Mouse (Mus musculus) kidney, embryonic 16.5 days (tissue): ENCODE measurements around the gene Limk1. TPM values are rescaled to one million over a fixed set of nuclear protein-coding genes. Genes with fewer than 3 reads are reported as not detected.

Experiments
- ATAC-seq: fragments of 200-750 bp; cut with Nextera tagmentation; 2 replicates; pipeline ENCODE4 v1.8.0; 2017; ENCODE audit warnings: moderate TSS enrichment; ENCODE audit not compliant: low FRiP score, low TSS enrichment
- H3K27ac ChIP-seq: fragments of 300-500 bp; sonication (generic); 2 replicates; pipeline ENCODE4 v1.5.1; 2014; ENCODE audit warnings: low read length
- H3K27me3 ChIP-seq: fragments of 300-500 bp; sonication (generic); 2 replicates; pipeline ENCODE4 v1.6.1; 2014; ENCODE audit warnings: low read length, control low read depth, mixed read lengths; ENCODE audit not compliant: insufficient read depth
- H3K36me3 ChIP-seq: fragments of 300-500 bp; sonication (generic); 2 replicates; pipeline ENCODE4 v1.6.1; 2014; ENCODE audit warnings: low read length, control low read depth, mixed read lengths; ENCODE audit not compliant: insufficient read depth
- H3K4me1 ChIP-seq: fragments of 300-500 bp; sonication (generic); 2 replicates; pipeline ENCODE4 v1.6.1; 2014; ENCODE audit warnings: low read length, control low read depth, mixed read lengths; ENCODE audit not compliant: insufficient read depth
- H3K4me2 ChIP-seq: fragments of 300-500 bp; sonication (generic); replicated peaks from 2 replicates; pipeline ENCODE4 v1.6.1; 2014; ENCODE audit warnings: low read depth, low read length
- H3K4me3 ChIP-seq: fragments of 300-500 bp; sonication (generic); 2 replicates; pipeline ENCODE4 v1.5.1; 2014; ENCODE audit warnings: mild to moderate bottlenecking, low read length
- H3K9ac ChIP-seq: fragments of 300-500 bp; sonication (generic); replicated peaks from 2 replicates; pipeline ENCODE4 v1.6.1; 2014; ENCODE audit warnings: low read length
- H3K9me3 ChIP-seq: fragments of 300-500 bp; sonication (generic); 2 replicates; pipeline ENCODE4 v1.6.1; 2016; ENCODE audit warnings: low read length, control low read depth
- WGBS: fragments of 180-500 bp; shearing (Covaris S2); extraction: QIAGEN DNeasy Blood & Tissue Kit; methylation state at CpG from one replicate; pipeline ENCODE4 v1.1.7; 2014; 5-methylcytosine and 5-hydroxymethylcytosine counted together
- polyA plus RNA-seq: library from polyadenylated mRNA; unstranded; fragments of >200 nt; fragmentation: Nextera tagmentation; extraction: Ambion mirVana; gene quantifications from 2 replicates; pipeline ENCODE4 v1.2.1, GENCODE M21; 2015

Gene Limk1
- polyA plus RNA-seq, 1 experiment from 2014 or later: 4.9 TPM

DNA sequence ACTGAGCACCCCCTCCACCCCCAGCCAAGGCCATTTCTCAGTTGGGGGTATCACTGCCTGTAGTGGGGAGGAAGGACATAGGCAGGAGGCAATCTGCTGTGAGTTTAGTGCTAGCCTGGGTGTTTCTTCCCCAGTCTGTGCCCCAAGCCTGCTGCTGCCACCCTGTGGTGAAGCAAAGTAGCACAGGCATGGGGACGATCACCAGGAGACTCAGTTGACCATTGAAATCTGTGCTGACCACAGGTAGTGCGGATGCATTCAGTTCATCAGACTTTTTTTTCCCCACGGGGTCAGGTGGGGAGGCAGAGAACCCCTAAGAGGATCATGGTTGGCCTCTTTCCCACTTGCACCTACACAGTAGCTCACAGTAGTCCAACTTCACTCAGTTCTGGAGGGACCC is 71.3 kb downstream of the Limk1 start:
- H3K36me3 ChIP-seq: peaks cover 49% of the 10 kb centered on the region
- H3K4me1 ChIP-seq: no peaks in the 10 kb centered on the region
- no peak for ATAC-seq
- H3K4me2 ChIP-seq: no peak overlapping the region
- H3K27ac ChIP-seq: no peak overlapping the region
- no peaks in the 10 kb centered on the region for H3K9me3 ChIP-seq
- no peak overlapping the region for H3K9ac ChIP-seq
- H3K27me3 ChIP-seq: no peaks in the 10 kb centered on the region
- H3K4me3 ChIP-seq: no peak overlapping the region
- WGBS: 60% methylated on average over 3 of the region's 3 CpGs

DNA sequence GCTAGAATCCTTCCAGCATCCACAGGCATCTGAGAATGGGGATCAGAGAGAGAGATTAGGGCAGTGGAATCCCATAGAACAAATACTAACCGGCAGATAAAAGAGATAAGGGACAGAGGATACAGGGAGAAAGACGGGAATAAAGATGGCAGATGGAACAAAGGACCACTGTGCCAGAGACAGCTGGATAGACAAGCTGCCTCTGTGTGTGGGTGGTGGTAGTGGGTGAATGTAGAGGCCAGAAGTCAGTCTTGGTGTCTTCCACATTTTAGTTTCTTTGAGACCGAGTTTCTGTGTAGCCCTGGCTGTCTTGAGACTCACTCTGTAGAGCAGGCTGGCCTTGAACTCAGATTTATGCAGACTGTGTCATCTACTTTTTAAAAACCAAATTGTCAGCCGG is 72.6 kb downstream of the Limk1 start:
- Histone ChIP-seq H3K4me1 (no peaks in the 10 kb centered on the region), H3K4me2 (no peak overlapping the region), H3K36me3 (peaks cover 37% of the 10 kb centered on the region), H3K9ac (no peak overlapping the region), H3K4me3 (no peak overlapping the region), H3K27ac (no peak overlapping the region), H3K9me3 (no peaks in the 10 kb centered on the region), H3K27me3 (no peaks in the 10 kb centered on the region)
- no peak for ATAC-seq
- WGBS: 74% methylated on average over 4 of the region's 4 CpGs

DNA sequence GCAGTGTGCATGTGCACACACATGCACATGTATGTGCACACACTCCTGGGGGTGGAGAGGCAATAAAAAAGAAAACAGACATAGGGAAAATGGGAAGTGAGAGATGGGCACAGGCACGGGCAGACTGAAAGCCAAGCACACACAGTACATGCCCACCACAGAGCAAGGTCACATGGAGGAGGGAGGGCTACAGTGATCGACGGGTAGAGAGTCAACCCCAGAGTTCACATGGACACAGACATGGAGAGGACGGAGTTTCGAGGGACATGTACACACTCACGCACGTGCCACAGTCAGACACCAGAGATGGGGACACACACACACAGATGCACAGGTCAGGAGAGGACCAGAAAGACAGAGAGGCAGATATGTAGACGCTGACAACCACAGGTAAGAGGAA is 73.0 kb downstream of the Limk1 start:
- H3K4me1 ChIP-seq: no peaks in the 10 kb centered on the region
- H3K27me3 ChIP-seq: no peaks in the 10 kb centered on the region
- H3K9ac ChIP-seq: no peak overlapping the region
- H3K9me3 ChIP-seq: no peaks in the 10 kb centered on the region
- ATAC-seq: no peak
- H3K27ac ChIP-seq: no peak overlapping the region
- no peak overlapping the region for H3K4me2 ChIP-seq
- 80% methylated on average over 8 of the region's 8 CpGs for WGBS
- peaks cover 33% of the 10 kb centered on the region for H3K36me3 ChIP-seq
- H3K4me3 ChIP-seq: no peak overlapping the region

DNA sequence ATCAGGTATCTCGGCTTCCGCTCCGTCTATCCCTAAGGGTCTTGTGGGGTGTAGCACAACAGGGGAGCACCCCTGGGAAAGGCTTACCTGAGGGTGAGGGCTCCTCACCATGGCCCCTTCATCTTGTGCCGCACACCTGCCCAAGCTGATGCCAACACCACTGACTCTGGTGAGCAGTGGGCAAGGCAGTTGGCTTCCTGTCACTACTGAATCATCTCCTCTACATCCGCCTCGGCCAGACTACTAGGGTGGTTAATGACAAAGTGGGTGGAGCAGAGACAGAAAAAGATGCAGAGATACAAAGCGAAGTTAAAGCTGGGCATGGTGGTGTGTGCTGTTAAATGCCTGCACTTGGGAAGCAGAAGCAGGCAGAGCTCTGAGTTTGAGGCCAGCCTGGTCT is 73.6 kb downstream of the Limk1 start, which contains the start of gene Lat2:
TSS of gene Lat2 (minus strand) at position 224 of the 400 bp plus-strand sequence.
- no peaks in the 10 kb centered on the region for H3K9me3 ChIP-seq
- no peaks in the 10 kb centered on the region for H3K27me3 ChIP-seq
- peaks cover 27% of the 10 kb centered on the region for H3K36me3 ChIP-seq
- no peak for ATAC-seq
- no peak within 1 kb of the TSS for H3K4me3 ChIP-seq
- 82% methylated on average over 7 of the region's 7 CpGs for WGBS
- no peak within 1 kb of the TSS for H3K4me2 ChIP-seq
- H3K9ac ChIP-seq: no peak within 1 kb of the TSS
- no peaks in the 10 kb centered on the region for H3K4me1 ChIP-seq
- H3K27ac ChIP-seq: no peak within 1 kb of the TSS

DNA sequence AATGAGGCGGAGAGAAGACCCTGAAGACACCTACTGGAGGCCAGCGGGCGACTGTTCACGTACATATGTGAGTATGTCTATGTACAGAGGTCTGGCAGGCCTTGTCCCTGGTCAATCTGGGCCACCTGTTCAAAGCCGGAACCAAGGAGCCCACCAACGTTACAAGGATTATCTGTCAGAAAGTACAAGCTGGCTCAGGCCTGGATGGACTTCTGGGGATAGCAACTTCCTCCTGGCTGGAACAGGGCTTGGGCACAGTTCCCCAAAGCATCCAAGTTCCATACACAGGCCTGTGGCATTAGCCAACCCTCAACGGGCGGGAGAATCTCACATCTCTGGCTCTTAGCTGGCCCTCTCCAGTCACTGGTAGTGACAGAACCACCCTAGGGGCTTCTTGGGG is 74.1 kb downstream of the Limk1 start:
- Histone ChIP-seq H3K36me3 (peaks cover 22% of the 10 kb centered on the region), H3K4me1 (no peaks in the 10 kb centered on the region), H3K9me3 (no peaks in the 10 kb centered on the region), H3K4me3 (no peak overlapping the region), H3K9ac (no peak overlapping the region), H3K27me3 (no peaks in the 10 kb centered on the region), H3K4me2 (no peak overlapping the region), H3K27ac (no peak overlapping the region)
- ATAC-seq: no peak
- WGBS: 90% methylated on average over 8 of the region's 8 CpGs

DNA sequence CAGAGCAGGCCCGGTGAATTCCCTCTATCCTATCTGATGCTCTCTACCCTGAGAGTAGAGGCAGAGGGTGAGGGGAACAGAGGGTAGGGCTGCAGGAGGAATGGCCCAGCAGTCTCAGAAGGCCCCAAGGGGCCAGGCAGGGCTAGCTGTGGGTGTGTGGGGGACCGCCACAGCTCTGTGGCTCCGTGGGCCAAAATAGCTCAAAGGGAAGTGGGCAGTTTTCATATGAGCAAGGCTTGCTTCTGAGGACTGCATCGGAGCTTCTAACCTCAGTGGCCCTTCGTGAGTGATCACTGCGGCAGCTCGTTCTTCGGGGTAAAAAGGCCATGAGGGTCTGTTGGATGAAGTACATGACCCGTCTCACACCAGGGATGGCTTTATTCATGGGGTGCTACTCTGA is 74.7 kb downstream of the Limk1 start:
- Histone ChIP-seq H3K9ac (no peak overlapping the region), H3K4me2 (no peak overlapping the region), H3K36me3 (peaks cover 16% of the 10 kb centered on the region), H3K9me3 (no peaks in the 10 kb centered on the region), H3K27me3 (no peaks in the 10 kb centered on the region), H3K4me3 (no peak overlapping the region), H3K4me1 (no peaks in the 10 kb centered on the region), H3K27ac (no peak overlapping the region)
- WGBS: 78% methylated on average over 9 of the region's 9 CpGs
- no peak for ATAC-seq

DNA sequence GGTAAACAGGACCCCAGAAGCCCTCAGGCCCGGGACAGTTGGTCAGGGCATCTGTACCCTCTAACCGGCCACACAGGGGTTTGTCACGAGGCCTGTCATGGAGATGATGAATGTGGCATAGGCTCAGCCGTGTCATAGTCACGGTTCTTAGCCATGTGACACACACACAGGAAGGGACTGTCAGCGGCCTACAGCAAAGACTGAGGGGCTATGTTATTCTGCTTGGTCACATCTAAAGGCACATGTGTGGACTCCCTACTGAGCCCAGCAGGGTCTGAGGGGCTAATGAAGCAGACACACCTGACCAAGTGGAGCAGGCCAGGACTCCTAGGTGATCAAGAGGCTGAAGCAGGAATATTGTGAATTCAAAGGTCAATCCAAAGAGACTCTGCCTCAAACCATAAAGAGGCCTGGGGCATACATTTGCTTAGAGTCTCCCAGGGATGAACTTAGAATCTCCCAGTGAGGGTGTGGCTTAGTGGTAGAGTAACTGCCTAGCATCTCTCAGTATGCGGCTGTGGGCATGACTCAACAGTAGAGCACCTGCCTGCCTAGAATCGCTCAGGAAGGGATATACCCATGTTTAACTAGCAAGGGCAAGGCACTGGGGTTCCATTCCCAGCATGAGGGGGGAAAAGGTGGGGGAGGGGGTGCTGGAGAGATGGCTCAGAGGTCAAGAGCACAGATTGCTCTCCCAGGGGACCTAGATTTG is 76.4 kb downstream of the Limk1 start:
- Histone ChIP-seq H3K9me3 (no peaks in the 10 kb centered on the region), H3K9ac (no peak overlapping the region), H3K4me3 (no peak overlapping the region), H3K4me2 (no peak overlapping the region), H3K4me1 (no peaks in the 10 kb centered on the region), H3K27ac (no peak overlapping the region), H3K36me3 (peaks cover 7% of the 10 kb centered on the region; the same call in 1 of the 2 replicates), H3K27me3 (no peaks in the 10 kb centered on the region)
- no peak for ATAC-seq
- 52% methylated on average over 8 of the region's 8 CpGs for WGBS

DNA sequence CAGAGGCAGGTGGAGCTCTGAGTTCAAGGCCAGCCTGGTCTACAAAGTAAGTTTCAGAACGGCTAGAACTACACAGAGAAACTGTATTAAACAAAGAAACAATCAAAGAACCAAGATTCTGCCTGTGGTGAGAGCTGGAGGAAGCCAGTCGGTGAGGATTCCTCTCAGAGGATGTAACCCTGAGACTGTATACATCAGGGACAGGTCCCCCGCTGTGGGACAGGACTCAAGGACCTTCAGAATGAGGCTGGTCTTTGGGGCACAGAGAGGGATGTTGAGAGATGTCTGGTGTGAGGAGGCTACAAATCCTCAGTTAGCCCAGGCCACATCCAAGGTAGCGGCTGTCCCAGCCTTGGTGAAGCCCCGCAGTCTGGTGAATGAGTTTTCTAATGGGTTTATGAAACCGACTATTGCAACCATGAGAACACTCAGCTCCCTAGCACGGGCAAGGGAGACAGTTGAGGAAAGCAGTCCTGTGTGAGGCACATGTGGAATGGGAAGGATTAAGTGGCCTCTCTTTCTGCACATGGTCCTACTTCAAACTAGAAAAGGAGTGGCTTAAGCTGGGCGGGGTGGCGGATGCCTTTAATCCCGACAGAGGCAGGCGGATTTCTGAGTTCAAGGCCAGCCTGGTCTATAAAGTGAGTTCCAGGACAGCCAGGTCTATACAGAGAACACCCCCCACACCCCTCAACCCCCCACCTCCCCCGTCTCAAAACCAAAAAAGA is 78.3 kb downstream of the Limk1 start:
- Histone ChIP-seq H3K4me2 (no peak overlapping the region), H3K27me3 (no peaks in the 10 kb centered on the region), H3K27ac (no peak overlapping the region), H3K4me3 (no peak overlapping the region), H3K4me1 (no peaks in the 10 kb centered on the region), H3K9me3 (no peaks in the 10 kb centered on the region), H3K9ac (no peak overlapping the region), H3K36me3 (peaks cover 7% of the 10 kb centered on the region; the same call in 1 of the 2 replicates)
- ATAC-seq: no peak
- 84% methylated on average over 12 of the region's 12 CpGs for WGBS

DNA sequence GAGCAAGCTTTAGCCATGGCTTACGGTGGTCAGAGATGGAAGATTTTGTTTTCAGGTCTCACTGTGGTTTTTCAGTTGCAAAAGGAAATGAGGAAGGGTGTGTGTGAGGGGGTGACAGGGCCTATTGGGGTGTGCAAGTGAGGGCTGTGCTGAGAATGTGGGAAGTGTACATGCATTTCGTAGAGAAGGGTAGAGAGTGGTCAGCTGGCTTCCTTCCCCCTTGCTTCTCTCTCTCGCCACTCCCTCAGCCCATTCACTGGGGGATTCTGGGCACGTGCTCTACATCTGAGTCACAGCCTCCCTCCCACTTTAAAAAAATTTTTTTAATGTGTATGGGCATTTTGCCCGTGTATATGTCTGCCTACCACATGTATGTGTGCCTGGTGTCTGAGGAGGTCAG is 81.3 kb downstream of the Limk1 start:
- no peaks in the 10 kb centered on the region for H3K4me1 ChIP-seq
- no peak overlapping the region for H3K27ac ChIP-seq
- no peak overlapping the region for H3K9ac ChIP-seq
- no peaks in the 10 kb centered on the region for H3K36me3 ChIP-seq
- no peaks in the 10 kb centered on the region for H3K27me3 ChIP-seq
- H3K4me3 ChIP-seq: no peak overlapping the region
- H3K4me2 ChIP-seq: no peak overlapping the region
- no peak for ATAC-seq
- H3K9me3 ChIP-seq: no peaks in the 10 kb centered on the region
- WGBS: 63% methylated on average over 5 of the region's 5 CpGs

DNA sequence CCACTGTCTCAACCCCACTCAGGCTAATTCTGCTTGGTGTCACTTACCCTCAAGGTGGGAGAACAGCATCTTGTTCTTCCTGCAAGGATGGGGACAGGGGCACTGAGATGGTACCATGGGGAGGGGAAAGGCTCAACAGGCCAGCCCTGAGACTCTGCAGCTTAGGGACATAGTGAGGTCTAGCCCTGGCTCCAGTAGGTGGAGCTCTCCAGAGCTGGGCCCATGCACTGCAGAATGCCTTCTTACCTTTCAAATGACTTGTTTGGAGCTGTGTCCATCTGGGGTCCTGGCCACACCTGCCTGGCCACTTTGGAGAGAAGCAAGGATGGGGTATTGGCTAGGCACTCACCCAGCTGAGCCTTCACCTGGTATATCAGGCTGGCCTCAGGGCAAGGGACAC is 82.1 kb downstream of the Limk1 start:
- Histone ChIP-seq H3K36me3 (no peaks in the 10 kb centered on the region), H3K4me2 (no peak overlapping the region)
- ATAC-seq: no peak

More for the DNA sequence above, 82.1 kb downstream of the Limk1 start:
- no peak overlapping the region for H3K27ac ChIP-seq
- no peaks in the 10 kb centered on the region for H3K27me3 ChIP-seq
- no peak overlapping the region for H3K9ac ChIP-seq
- no peaks in the 10 kb centered on the region for H3K9me3 ChIP-seq
- H3K4me3 ChIP-seq: no peak overlapping the region
- H3K4me1 ChIP-seq: no peaks in the 10 kb centered on the region
